In genomic region chr6:86823051-86823431, GRCm38 (mm10) we compare ENCODE assay signal across 9 mouse cellular contexts. TPM values are rescaled to one million over a fixed set of nuclear protein-coding genes. Genes with fewer than 3 reads are reported as not detected.
DNase-seq lines count a peak whose midpoint lies in the region; ATAC-seq lines count a peak whose summit lies in the region.
"Had no signal": no experiment of that assay in that cellular context is flagged by ENCODE, and none has a peak within 500 bp of the region (broad histone marks: within the 10 kb centered on the region; RNA-seq: fewer than 3 reads in every experiment).

No protein-coding gene starts in this region.

- H3K27ac ChIP-seq in heart, embryonic 10.5 days: 0 out of 2 replicates have a peak overlapping the region, but pooled peaks have one; percentile 69
- H3K27ac ChIP-seq: liver, embryonic 13.5 days had no signal

- intact Hi-C loops in heart, postnatal 25 days (cut with DNase I): no loop called here

- peaks cover 20% of the 10 kb centered on the region for H3K4me1 ChIP-seq in heart, embryonic 10.5 days

- H3K4me3 ChIP-seq in heart, embryonic 10.5 days: peak overlapping the region; percentile 53
- H3K4me3 ChIP-seq: liver, embryonic 13.5 days had no signal

- 27% methylated on average over 9 of the region's 9 CpGs for WGBS in heart, embryonic 10.5 days

- ATAC-seq in megakaryocyte, adult 5-6 weeks (ENCODE audit: poor library complexity, severe bottlenecking): 0 out of 2 replicates have a peak, but pooled peaks have one; percentile 25

- 0 out of 2 replicates have a peak, but pooled peaks cover 4% of the 10 kb centered on the region for H3K27me3 ChIP-seq in heart, embryonic 10.5 days (ENCODE audit: insufficient read depth, poor library complexity, severe bottlenecking)

- DNase-seq in heart, embryonic 10.5 days (ENCODE audit: low spot score): no peak
- no peak for DNase-seq in heart, postnatal 25 days (ENCODE audit: low spot score)
- DNase-seq in retina, postnatal 1 day: peak; percentile 7
- no peak for DNase-seq in retina, embryonic 14.5 days (ENCODE audit: low spot score)
- DNase-seq in urinary bladder, postnatal 14 days (ENCODE audit: low spot score): no peak
- DNase-seq in layer of hippocampus, adult 11-12 months (ENCODE audit: low spot score): no peak
- DNase-seq in left cerebral cortex, adult 11 months (ENCODE audit: low spot score): no peak
- DNase-seq: liver, embryonic 13.5 days had no signal

- H3K36me3 ChIP-seq in heart, embryonic 10.5 days: no peaks in the 10 kb centered on the region
- H3K36me3 ChIP-seq: liver, embryonic 13.5 days had no signal

- H3K9me3 ChIP-seq in heart, embryonic 10.5 days: no peaks in the 10 kb centered on the region
- H3K9me3 ChIP-seq: liver, embryonic 13.5 days had no signal

RNA-seq across cellular contexts. Expression of gene Aak1, which starts 26.3 kb away (rescaled TPM):
- polyA plus RNA-seq in heart, embryonic 10.5 days (2016; fragmentation: Nextera tagmentation; extraction: Ambion mirVana): 19.4 and 24.3 TPM in 2 replicates
- 10 to 100 TPM; 75.4 to 89.1 TPM for total RNA-seq in heart, postnatal 25 days (2021)
- 29.7 and 37.6 TPM in 2 replicates for total RNA-seq in megakaryocyte, adult 5-6 weeks (2015)
- total RNA-seq in megakaryocyte, adult 5-6 weeks (2017): 5.3 and 12.9 TPM in 2 replicates

RNA-seq across cellular contexts. Expression of gene Anxa4, which starts 29.7 kb away (rescaled TPM):
- polyA plus RNA-seq in heart, embryonic 10.5 days (2016; fragmentation: Nextera tagmentation; extraction: Ambion mirVana): 9.9 and 16.7 TPM in 2 replicates
- total RNA-seq in heart, postnatal 25 days (2021): 10 to 100 TPM; 30.1 to 31.5 TPM
- total RNA-seq in megakaryocyte, adult 5-6 weeks (2015): 41.8 and 43.7 TPM in 2 replicates
- 55.9 and 65.7 TPM in 2 replicates for total RNA-seq in megakaryocyte, adult 5-6 weeks (2017)
